Mouse (Mus musculus): ENCODE results near the gene Ikzf3.

The Ikzf3 gene

DNA sequence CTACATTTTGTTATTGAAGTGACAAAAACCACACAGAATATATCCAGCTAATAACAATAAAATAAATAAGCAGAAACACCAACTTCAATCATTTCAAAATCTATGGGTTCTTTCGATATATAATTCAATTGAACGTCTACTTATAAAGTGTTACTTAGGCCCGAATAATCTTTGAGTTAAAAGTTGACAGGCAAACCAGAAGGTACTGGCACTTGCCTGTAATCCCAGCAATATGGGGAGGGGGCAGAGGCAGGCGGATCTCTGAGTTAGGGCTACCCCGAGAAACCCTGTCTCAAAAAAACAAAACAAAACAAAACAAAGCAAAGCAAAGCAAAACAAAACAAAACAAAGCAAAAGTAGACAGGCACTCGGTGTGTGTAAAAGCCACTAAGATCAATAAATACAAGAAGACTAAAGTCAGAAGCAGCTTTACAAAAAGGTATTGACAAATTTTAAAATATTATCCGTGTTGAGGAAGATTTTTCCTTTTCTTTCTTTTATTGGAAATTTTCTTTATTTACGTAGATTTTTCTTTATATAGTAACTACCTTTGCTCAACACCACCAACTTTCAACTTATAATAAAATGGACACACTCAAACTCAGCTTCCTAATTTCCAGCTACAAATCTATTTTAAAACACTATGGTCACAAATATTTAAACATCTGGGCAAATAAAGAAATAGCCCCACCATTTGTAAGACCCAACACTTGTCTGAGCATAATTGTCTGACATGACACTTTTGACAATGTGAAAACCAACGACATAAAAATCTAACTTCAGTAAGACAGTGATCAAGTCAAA is 70.0 kb downstream of the Ikzf3 start:
- no peak for DNase-seq (ENCODE audit: low read depth in 1 of 2, low spot score in 2 of 2)

DNA sequence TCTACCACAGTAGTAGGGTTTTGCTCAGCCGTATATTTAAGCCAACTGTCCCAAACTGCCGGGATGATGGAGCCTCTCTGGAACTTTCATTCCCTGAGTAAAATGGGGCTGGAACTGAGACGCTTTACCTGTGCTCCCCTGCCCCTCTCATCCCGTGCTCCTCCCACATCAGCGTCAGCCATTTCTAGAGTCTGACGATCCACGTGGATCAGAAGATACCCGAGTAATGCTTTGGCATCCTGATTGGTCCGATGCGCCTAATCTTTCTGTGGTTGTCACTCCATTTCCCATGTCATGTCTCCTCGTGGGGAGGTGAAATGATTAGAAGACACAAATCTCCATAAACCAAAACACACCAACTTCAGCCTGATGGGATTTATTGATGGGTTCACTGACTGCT is 70.9 kb downstream of the Ikzf3 start:
- no peak for DNase-seq (ENCODE audit: low read depth in 1 of 2, low spot score in 2 of 2)

GRCm38 (mm10) chr11:98473916-98474479 is 71.8 kb downstream of the Ikzf3 start:
- no peak for DNase-seq (ENCODE audit: low read depth in 1 of 2, low spot score in 2 of 2)

DNA sequence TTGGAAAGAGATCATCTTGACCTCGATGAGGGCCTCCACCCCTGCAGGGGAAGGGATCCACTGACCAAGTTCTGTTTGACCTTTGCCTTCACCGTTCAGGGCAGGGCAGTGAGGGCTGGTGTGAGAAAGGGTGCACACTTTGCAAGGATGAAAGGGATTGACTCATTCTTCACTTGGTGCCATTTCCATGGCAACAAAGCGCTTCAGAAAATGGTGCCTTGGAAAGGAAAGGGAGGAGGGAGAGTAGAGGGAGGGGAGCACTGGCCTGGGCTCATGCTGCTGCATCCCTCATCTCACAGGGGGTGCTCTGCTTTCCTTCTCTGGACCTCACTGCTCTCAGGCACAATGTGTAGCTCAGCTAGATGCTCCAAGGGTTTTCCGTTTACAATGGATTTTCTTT is 73.1 kb downstream of the Ikzf3 start:
- no peak for DNase-seq (ENCODE audit: low read depth in 1 of 2, low spot score in 2 of 2)

DNA sequence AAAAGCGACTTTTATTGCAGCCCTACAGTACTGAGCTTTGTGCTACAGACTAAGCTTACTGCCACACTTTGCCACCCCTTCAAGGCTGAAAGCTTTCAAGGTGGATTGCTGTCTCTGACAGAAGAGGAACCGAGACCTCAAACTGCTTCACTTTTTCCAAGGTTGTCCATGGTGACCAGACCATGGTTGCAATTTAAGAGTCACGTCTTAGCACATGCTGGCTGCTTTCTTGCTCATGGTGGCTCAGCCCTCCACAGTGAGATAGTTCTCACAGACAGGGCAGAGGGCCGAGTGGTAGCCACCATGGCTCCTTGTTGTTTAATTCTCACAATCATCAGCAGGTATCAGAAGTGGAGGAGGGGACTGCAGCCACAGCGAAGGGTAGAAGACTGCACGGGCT is 75.0 kb downstream of the Ikzf3 start:
- no peak for DNase-seq (ENCODE audit: low read depth in 1 of 2, low spot score in 2 of 2)

GRCm38 (mm10) chr11:98469761-98470714 is 75.8 kb downstream of the Ikzf3 start:
- DNase-seq (ENCODE audit: low read depth in 1 of 2, low spot score in 2 of 2), result no peak

DNA sequence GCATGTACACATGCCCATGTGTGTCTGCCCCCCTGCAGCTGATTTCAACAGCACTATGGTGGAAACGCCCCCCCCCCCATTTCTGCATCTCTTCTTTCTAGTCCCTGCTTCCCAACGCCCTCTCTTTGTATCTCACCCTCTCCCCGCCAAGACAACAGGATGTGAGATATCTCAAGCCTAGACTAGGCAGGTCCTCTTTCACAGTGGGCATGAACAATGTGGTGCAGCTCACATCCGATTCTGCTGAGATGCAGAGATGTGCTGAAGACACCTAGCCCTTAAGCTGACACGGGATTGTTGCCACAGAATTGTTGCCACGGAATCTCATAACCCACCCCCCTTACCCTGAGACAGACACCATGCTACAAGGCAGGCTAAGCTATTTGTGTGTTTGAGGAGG is 81.3 kb downstream of the Ikzf3 start:
- DNase-seq (ENCODE audit: low read depth in 1 of 2, low spot score in 2 of 2), result no peak

DNA sequence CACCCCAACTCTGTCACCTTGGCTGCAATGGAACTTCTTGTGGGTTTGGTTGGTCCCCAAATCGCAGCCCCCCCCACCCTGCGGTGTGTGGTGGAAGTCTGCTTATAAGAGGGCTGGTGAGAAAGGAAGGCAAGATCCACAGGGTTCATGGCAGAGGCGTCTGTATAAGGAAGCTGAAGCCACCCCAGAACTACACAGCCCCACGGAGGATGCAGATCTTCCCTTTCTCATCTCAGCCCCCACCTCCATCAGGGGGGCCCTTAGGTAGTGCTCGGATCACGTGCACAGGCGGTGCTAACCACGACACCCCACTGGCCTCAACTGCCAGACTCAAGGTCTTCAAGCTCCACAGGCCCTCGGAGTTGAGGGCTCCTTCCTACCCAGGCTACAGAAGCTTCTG is 81.9 kb downstream of the Ikzf3 start:
- no peak for DNase-seq (ENCODE audit: low read depth in 1 of 2, low spot score in 2 of 2)

DNA sequence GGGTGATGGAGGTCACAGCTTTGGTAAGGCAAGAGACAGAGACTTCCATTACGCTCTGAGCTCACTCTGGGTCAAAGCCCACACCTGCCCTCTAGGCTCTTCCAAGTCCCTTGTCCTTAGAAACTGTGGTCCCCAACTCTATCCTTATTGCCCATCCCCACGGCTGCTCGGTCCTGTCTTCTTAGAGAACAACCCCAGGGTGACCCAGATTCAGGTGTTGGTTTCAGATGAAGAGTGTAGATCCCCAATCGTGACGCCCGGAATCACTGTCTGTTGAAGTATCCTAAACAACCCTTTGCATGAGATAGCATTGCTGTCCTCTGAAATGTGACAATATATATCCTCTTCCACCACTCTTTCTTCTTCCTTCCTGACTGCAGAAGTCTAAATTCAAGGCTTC is 83.6 kb downstream of the Ikzf3 start:
- DNase-seq (ENCODE audit: low read depth in 1 of 2, low spot score in 2 of 2), result no peak

DNA sequence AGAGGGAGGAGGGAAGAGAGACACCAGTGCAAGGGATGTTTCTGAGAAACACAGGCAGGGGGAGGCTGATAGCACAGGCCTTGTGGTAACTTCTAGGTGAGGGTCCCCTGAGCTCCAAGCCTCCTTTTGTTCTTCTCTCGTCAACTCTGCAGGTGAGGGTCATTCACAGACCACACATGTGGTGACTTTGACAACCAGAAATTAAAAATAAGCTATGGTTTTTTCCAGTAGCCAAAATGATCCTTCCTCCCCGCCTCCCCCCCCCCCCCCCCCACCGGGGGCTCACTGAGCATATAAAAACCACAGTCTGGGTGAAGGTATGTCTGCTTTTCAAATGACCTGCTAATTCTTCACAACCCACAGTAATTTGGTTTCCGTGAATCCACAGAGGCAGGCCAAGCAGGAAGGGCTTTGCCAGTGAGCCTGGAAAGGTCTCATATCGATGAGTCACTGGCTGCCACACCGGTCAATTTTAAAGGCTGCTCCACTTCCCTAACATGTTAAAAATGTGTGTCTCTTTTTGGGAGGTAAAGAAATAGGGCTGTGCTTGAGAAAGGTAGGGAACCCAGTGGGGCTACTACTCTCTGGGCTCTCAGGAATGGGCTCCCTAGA is 84.6 kb downstream of the Ikzf3 start:
- DNase-seq (ENCODE audit: low read depth in 1 of 2, low spot score in 2 of 2), result no peak

GRCm38 (mm10) chr11:98459860-98460259 is 86.0 kb downstream of the Ikzf3 start:
- DNase-seq (ENCODE audit: low read depth in 1 of 2, low spot score in 2 of 2), result no peak

DNA sequence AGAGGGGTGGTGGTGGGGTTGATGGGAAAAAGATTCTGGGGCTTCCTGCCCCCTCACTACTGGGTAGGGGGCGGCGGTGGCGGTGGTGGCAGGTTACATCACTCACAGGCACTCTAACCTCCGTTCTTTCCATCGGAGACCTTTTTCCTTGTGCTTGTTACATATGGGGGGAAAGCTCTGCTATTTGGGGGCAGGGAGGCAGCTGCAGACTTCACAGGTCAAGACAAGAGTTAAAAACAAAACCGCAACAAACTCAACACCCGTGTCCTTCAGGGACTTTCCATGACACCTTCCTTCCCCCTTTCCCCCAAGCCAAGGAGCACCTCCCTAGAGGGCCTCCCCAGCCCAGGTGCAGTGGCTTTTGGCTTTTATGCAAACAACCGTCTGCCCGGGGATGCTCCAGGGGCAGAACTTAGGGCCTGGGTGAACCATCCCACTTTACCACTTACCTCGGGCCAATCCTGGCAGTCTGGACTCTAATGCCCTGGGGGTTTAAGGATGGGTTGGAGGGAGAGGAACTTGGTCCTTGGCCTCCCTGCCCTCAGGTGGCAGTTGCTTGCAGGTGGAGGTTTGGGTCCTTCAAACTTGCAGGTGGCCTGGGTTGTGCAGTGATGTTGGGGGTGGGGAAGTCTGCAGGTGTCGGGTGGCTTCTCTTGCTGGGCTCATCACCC is 86.6 kb downstream of the Ikzf3 start:
- no peak for DNase-seq (ENCODE audit: low read depth in 1 of 2, low spot score in 2 of 2)

GRCm38 (mm10) chr11:98458121-98458990 is 87.5 kb downstream of the Ikzf3 start:
- DNase-seq (ENCODE audit: low read depth in 1 of 2, low spot score in 2 of 2), result no peak

DNA sequence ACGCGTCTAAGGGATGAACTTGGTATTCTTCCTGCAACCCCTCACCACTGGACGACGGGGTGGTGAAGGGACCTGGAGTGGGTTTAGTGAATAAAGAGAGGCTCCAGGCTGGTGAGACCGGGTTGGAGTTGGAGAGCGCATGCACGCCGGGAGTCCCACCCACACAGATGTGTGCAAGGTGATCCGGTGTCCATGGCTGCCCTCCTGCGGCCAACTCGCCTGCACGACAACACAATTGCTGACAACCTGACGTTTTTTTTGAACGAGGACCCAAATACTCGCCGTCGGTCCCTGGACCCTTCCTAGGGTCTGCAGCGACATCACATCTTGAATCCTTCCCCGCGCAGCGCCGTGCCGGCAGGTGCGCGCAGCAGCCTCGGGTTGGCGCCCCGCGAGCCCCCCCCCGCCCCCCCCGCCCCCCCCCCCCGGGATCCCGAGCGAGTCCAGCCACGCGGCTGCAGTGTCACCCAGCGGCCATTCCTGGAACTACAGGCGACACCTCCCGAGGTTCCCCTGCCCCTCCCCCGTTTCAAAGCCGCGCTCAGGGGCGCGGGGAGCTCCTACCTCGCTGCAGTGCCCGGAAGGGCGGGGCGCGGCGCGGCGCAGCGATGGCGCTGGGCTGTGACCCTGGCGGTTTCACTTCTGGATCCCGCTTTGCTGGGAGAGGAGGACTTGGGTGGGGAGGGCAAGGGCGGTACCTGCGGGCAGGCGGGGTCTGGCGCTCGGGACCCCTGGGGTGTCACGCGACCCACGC is 88.3 kb downstream of the Ikzf3 start:
- DNase-seq (ENCODE audit: low read depth in 1 of 2, low spot score in 2 of 2), result peak; percentile 55 to 73

DNA sequence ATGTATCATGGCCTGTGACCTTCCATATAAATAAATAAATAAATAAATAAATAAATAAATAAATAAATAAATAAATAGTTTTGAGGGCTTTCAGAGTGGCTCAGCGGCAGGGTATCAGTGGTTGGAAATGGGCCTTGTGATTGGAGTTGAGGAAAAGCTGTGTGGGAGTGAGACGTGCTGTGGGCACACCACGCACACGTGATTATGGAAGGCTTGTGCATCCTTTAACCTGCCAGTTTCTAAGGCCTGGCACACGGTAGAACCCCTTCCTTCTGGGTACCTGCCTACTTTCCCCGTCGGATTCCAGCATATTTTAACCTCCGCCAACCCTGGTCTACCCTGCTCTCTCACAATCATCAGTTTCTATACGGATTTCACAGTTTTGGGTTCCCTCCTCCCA is 88.9 kb downstream of the Ikzf3 start:
- DNase-seq (ENCODE audit: low read depth in 1 of 2, low spot score in 2 of 2), result no peak

DNA sequence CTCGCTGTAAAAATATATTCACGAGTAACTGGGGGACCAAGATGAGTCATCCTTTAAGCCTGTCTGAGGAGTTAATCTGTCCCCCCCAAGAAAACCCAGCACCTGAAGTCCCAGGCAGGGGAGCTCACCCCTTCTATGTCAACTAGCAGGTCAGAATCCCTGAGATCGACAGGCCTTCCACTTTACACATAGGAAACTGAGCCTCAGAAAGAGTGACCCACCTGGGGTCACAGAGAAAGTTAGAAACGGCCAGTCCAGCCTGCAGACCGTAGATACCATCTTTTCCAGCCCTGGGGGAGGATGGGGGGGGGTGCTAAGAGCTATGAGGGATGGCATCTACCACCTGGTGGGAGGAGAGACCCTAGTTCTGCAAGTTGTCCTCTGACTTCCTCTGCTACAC is 89.3 kb downstream of the Ikzf3 start:
- no peak for DNase-seq (ENCODE audit: low read depth in 1 of 2, low spot score in 2 of 2)

DNA sequence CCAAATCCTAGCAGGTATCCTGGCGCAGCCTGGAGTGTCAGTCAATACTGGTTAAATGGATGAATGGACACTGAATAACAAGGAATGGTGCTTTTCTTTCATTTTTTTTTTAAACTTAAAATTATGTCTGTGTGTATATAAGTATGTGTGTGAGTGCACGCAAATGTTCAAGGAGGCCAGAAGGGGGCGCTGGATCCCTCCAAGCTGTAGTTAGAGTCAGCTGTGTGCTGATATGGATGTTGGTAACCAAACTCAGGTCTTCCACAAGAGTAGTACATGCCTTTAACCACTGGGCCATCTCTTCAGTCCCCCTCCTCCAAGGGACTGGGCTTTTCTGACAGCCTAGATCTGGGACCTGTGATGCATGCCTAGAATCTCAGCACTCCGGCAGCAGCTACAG is 90.3 kb downstream of the Ikzf3 start:
- no peak for DNase-seq (ENCODE audit: low read depth in 1 of 2, low spot score in 2 of 2)

DNA sequence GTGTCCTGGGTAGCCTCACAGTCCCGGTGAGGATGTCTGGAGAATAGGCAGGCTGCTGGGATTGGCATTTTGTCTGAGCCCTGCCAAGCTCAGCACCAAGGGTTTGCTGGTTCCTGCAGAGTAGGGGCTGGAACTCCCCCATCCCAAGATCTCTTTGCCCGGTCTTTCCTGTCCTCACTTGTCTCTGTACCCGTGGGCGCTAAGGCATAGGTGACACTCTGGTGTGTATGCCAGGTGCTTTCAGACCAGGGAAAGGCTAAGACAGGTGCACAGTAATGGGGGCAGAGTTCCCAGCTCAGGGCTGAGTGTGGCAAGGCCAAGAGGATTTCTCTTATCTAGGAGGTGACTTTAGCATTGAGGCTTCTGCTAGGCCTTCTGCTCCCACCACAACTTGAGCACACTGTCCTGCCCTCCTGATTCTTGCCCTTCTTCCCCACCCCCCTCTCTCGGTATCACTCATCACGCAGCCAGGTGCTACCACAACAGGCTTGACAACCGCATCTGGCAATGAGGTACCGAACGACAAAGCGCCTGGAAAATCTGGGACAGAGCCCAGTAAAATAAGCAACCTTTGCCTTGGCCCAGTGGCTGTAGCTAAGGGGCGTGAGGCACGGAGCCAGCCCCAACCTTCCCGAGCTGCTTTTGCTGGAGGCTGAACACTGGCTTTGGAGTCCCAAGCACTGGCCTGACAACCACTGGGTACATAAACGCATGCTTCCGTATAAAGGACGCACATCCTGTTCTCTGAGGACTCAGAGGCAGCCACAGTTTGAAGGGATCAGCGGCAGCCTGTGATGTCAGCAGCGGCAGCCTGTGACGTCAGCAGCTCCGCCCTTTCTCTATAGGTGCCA is 95.7 kb downstream of the Ikzf3 start:
- no peak for DNase-seq (ENCODE audit: low read depth in 1 of 2, low spot score in 2 of 2)

All from monocyte, adult 2 months (primary cell).